Mouse (Mus musculus): ENCODE data around the gene E2f6.

GRCm38 (mm10) chr12:16866460-16866859 lies 55.7 kb downstream of the E2f6 start:
- no peak for TF ChIP-seq CTCF (IDR thresholded peaks at IDR 0.05; ENCODE audit: low read depth, low read length)
- TF ChIP-seq GATA1 (IDR thresholded peaks at IDR 0.05; ENCODE audit: borderline replicate concordance, low read length), result no peak
- TF ChIP-seq POLR2AphosphoS5 (IDR thresholded peaks at IDR 0.05; ENCODE audit: insufficient replicate concordance, low read depth, low read length), result no peak
- no peak for TF ChIP-seq GATA2 (IDR thresholded peaks at IDR 0.05; ENCODE audit: borderline replicate concordance, low read depth, low read length)
- TF ChIP-seq TAL1 (conservative IDR thresholded peaks at IDR 0.05; ENCODE audit: low read depth, low read length), result no peak

Measured in G1E (cell line).